Mouse (Mus musculus) cerebellum, adult 8-10 months (tissue): ENCODE measurements at regions not wholly inside any gene's neighbourhood (a gene's known extent, or its start where the extent isn't known, plus 50 kb on each side); places are given as distances from the start of the nearest gene placed in this dataset.

Experiments used
- DNase-seq: peaks from one replicate; pipeline ENCODE4 v3.0.0; 2022

DNA sequence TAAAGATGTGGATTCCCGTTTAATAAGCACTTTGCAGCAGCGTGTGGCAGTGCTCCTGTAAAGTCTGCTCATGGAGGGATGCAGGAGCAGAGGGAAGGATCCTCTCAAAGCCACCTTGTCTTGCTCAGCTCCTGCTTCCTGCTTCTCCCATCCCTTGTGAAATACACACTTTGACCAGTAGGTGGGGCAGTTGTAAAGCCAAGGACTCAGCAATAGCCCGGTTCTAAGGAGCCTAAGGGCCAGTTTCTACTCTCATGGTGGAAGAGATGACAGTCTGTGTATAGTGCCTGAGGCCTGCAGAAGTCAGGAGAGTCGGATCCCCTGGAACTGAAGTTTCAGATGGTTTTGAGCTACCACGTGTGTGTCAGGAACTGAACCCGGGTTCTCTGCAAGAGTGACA, 272.0 kb downstream of the Drd1 start:
- DNase-seq: peak; percentile 71

DNA sequence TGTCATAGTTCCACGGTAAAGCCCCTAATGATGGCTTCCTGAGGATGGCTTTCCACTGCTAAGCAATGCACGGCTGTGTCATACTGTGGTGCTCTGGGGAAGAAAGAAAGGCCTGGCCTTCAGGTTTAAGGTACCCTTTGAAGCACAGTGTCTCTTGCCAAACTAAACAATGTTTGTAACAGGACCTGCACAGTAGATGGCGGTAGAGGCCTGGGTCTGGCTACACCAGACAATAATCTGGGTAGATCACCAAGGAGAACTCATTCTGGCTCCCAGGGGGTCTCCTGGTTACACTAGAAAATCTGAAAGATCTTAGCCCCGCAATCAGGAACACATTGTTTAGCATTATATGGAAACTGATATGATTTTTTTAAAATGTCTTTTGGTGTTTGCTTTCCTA, 276.4 kb downstream of the Drd1 start:
- peak; percentile 19 for DNase-seq

DNA sequence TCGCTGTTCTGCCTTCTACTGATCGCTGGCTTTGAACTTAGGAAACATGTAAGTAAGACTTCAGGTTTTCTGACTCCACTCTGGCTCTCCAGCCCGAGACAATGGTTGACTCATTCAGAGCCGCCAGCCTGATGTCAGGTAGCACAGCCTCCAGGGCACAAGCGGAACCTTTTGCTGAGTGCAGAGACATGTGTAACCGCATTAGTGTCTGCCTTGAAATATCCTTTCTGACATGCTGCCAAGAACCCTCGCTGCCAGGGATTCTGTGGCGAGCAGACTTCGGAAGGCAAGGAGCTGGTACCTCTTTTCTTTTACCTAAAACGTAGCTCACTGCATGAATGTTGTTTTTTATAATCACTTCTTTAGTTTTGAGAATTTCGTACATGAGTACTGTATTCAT, 279.1 kb downstream of the Drd1 start:
- DNase-seq: no peak

DNA sequence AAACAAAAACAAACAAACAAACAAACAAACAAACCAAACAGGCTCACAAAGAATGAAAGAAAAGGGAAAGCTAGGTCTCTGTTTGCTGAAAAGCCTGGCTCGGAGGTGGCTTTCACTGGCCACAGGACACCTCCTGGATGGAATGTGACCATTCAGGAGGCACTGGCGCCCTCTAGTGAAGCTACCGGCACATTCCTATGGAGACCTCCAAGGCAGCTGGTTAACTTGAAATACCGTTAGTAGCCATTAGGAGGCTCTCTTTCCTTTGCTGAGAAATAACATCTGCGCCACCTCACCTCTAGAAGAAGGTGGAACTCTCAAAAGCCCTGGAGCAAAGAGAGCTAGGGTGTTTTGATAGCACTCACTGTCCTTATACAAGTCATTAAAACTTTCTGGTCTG, 279.8 kb downstream of the Drd1 start:
- no peak for DNase-seq

DNA sequence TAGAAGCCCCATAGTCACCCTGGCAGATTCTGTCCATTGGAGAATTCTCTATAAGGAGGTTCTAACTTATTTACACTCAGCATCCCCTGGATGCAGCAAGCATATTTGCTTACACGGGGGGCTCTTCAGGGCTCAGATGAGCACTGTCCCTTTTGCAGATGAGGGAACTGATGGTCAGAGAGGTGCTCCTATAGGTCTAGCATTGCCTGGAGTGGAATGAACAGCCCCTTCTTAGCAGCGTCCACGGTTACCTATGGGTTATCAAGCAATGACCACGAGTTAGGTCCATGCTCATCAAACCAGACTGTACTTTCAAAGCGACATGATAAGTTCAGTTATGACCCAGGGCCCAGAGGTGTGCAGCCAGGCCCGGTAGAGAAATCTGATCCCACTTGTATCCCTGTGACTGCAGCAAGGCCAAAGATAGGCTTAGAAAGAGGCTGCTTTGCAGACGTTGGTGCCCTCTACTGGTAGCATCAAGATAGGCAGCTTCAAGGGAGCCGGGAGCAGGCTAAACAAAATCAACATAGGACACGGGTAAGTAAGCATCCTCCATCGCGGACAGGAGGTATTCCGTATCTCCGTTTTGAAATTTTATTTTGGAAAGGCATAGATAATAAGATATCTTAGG, 290.8 kb downstream of the Drd1 start:
- DNase-seq: peak; percentile 45

DNA sequence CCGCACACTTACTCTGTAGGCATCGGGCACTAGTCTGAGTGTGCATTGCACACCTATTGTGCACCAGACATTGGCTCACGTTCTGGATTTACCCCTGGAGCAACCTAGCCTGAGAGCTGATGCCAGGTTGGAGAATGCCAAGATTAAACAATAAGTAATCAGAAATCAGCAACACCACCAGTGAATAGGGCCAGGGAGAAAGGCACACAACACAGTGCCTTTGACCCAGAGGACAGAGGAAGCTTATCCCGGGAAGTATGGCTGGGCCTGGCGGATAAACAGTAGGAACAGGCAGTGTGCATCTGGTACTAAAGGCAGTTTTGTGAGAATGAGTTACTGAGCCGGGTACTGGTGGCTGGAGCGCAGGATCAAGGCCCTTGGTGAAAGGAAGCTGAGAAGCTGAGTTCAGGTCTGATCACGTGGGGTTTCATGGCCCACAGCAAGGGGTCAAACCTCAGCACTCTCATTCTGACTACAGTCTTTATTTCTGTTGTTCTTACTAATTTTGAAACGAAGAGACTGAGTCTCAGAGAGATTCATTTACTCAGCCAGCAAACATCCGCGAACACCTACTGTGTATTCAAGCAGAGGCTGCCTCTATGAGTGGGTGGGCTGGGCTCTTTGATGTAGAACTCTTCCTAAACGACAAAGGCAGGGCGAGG, 284.8 kb upstream of the Msx2 start:
- DNase-seq: no peak

DNA sequence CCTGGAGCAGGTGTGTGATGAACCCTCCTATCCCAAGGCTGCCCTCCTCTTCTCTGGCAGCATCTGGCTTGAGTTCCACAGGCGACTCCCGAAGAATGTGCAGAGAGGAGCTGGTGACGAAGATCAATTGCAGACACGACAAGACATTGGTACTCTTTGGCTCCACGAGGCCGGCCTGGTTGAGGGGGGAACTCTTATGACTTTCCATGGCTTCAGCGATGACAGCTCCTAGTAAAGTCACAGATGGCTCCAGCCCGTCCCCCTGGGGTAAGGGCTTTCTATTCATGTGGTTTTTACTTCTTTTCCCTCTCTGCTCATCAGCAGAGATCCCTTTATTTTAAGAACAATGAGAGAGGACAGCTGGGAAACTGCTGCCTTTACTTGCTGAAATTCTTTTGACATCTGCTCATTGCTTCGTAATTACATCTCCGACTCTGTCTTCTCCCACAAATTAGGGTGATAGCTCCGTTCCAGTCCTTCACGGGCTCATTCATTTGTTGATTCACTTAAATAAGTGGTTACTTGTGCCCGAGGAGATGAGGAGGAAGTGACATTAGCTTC, 284.2 kb upstream of the Msx2 start:
- DNase-seq: no peak

DNA sequence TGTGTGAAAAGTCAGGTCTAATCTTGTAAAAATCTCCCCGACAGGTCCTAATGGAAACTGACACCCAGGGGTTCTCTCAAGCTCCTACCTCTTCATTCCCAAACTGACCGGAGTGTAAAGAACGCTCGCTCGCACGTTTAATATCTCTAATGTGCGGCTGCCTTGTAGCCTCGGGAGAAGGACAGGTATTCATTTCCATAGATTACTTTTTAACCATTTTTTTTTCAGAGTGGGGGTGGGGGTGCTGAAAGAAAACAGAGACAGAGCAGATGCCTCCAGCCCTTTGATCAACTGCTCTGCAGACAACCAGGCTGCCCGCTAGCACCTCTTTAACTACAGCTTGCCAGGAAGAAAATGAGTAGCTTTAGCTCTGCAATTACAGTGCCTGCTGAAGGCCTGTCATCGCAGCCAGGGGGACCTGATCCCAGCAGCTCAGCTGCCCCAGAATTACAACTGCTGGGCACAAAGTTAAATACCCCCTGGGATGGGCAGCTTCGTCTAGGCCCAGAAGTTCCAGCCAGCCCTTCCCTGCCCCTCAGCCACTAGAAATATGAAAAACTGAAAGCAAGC, 282.3 kb upstream of the Msx2 start:
- DNase-seq: no peak

DNA sequence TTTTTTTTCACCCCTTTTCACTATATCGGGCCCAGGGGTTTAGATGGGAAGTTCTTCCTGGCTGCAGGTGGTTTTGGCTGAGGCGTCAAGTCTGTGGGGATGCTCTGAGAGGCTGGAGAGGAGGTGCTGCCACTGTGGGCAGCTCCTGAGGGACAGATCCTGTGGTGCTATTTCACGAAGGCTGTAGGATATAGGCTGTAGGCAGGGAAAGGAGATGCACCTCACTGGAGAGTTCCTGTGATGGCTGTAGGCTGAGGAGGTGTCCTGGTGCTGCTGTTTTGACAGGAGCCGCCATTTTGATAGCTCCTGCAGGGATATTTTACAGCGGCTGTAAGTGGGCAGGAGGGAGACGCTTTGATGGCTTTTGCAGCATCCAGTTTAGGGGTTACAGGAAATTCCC, 280.2 kb upstream of the Msx2 start:
- no peak for DNase-seq

DNA sequence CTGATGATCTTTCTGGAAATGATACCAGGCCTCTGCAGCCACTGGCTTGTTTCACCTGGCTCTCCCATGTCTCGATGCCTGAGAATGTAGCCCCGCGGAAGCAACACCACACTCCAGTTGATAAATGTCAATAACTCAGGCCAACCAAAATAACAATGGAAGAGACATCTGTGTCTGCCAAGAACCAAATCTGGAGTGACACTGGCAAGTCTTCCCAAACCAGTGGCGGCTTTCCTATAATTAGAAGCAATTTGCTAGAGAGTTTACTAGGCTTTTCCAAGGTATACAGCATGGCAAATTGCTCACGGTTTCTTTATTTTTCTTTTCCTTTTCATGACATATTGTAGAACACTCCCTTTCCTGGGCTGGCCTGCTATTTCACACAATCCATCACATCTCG, 268.1 kb upstream of the Msx2 start:
- no peak for DNase-seq

DNA sequence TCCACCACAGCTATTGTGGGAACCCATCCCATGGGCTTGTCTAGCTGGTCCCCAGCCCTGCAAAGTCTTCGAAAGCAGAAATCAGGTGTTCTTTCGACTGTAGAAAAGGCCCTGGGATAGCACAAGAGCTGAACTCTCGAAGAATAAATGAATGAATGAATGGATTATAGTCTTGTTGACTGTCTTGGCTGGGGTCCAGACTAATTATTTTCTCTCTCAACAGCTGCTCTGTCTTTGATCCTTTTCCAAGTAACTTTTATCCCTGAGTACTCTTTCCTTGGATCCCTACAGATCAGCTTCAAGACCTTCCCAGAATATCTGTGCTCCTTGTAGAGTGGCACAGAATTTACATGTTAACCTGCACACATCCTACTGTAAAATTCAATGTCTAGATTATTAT, 266.3 kb upstream of the Msx2 start:
- no peak for DNase-seq

DNA sequence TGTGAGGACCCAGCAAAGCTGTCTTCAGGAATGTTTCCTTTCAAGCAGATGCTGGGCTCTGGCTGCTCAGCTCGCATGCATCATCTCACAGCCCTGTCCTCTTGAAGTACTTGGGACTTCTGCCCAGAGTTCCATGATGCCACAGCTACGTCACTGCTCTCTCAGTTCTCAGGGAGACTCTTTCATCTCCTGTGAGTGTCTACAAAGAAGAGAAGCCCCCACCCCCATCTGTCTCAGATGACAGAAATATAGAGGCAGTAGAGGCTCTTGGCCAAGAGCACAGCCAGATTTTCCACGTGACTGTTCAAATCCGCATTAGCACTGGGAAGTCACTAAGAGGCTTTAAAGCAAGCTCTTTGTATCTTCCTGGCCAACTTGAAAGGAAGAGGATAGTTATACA, 262.1 kb upstream of the Msx2 start:
- no peak for DNase-seq

DNA sequence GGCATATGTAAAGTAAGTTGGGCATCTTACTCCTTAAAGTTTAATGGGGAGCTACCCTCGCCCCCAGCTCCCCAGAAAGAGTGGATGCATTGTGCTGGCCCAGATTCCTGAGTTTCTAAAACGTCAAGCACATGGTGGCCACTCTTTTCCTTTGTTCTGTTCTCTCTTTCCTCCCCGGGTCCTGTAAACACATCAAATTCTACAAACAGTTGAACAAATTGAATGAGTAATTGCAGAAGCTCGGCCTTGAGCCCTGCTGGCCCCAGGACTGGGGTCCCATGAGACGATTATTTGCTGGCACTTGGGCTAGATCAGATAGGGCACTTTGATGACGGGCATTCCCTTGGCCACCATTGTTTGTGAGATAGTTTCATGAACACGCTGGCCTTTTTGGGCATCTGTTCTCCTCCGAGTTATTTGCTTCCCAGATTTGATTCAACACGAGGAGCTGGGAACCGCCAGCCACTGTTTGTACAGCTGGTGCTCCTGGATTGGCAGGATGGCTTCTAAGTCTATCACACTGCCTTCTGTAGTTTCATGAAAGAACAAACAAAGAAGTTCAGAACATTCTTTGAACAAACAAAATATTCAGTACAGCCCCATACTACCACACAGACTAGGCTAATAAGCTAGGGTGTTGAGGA, 257.5 kb upstream of the Msx2 start:
- DNase-seq: no peak

DNA sequence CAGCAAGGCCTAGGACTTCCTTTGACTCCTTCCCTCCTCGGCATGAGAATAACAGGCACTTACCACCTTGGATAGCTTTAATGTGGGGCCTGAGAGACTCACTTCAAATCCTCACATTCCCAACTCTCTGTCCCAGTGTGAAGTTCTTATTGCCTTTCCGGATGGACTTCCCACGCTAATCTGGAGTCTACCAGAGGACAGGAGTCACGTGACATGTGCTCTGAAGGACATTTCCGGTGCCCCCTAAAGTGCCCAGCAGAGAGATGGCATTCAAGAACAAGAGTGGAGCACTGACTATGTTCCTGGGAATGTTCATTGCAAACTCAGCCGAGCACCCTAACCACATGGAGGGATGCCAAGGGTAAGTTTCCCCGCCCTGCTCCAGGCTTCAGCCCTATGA, 257.0 kb upstream of the Msx2 start:
- no peak for DNase-seq

DNA sequence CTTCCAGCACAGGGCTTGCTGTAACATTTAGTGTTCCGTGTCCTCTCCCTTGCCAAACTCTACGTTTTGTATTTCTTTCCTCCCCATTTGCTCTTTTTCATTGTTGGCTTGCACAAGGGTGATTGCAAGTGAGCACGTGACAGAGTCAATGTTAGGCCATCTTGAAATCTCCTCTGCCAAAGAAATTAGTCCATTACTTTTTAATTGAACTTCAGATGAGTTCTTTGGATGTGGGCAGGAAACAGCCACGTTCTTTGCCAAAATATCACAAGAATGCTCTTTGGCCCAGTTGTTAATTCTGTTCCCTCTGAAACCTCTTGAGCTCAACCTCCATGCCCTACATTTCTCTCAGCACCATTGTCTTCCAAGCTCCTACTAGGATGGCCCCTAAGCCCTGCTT, 253.2 kb upstream of the Msx2 start:
- no peak for DNase-seq

DNA sequence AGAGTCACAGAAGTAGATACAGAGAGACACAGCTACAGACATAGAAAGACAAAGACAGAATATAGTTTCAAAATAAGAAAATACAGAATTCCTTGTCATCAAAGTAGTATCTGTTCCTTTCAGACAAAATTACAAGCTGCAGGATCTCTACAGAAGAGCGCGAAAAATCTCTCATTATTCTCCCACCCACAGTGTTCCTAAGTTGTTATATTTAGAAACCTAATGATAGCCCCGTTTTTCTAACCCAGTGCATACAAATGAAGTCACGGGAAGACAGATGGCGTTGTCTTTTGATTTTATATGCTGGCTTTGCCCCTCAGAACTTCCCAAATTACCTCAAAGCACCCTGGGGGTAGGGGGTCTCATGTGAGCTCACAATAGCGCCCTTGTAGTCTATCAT, 250.0 kb upstream of the Msx2 start:
- no peak for DNase-seq

DNA sequence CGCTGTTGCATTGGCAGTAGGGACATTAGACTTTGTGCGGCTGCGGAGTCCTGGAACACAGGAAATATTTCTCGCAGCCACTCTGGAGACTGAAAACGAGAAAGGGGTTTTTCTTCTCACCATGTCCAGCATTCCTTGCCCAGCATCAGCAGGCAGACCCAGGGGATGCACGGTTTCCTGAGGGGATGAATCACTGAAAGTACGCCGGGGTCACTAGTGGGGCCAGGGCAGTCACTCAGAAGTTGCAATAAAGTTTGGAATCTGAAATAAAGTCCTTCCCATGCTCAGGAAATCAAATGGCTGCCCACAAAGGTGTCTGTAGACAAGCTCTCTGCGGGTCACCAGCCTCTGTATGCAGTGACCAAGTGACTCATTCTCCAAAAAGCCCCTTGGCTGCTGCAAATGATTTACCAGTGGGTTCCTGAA, 248.2 kb upstream of the Msx2 start:
- no peak for DNase-seq

DNA sequence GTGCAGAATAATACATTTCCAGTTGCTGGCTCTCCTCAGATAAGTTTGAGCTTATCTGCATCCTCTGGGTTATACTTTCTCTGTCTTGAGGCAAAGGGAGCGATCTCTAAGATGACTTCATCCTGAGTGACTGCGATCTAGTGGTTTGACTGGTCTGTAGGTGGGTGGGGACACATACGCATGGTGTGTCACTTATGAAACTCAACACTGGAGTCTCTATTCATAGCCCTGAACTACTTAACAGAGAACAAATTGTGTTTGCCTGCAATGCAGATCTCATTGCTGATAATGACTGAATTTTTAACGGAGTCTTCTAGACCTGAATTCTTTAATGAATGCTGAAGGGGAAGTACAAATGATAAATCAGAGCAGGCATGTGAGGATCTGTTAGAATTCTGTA, 244.7 kb upstream of the Msx2 start:
- no peak for DNase-seq

DNA sequence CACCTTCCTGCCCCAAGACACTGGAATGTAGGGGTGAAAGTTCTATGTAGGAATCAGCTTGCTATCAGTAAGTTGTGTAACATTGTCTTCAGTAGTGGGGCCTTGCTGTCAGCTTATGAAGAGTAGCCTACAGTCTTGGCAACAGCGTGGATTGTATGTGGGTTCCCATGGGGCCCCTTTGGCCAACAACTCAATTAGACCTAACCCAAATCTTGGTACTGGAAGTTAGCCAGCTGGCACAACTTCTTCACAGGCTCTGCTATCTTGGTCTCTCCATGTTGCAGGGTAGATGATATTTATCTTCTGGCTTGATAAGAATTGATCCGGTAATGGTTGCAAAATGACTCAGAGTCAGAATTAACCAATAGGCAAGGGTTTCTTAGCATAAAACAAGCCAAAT, 244.2 kb upstream of the Msx2 start:
- no peak for DNase-seq

DNA sequence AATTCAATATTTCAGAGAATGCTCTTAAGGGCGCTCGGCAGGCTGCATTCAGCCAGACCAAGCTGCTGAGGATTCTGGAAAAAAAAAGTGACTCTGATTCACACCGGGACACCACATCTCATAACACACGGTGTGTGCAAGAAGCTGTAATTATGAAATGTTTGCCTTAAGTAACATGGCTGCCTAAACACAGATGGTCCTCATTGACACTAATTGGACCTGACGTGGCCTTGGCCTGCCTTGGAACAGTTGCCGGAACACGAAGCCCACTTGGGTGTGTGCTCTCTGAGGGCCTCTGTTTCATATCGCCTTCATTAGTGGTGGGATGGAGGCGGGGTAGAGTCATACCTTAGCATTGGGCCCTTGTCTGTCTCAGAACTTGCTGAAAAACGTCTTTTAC, 236.2 kb upstream of the Msx2 start:
- DNase-seq: no peak

DNA sequence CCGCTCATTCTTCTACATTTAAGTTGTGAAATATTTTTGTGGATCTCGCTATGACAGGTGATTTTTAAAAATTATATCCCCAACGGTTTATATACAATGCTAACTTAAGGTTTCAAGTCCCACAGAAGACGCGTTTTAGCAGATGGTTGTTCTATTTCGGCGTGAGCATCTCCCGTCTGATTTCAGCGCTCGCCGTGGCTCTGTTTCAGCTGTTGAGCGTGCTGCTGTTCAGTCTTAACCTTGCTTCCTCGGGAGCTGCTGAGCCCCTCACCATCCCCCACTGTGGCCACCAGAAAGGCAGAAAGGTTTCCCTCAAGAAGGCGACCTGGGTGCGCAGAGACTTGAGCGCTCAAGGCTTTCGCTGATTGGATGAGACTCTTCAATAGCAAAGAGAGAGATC, 234.7 kb upstream of the Msx2 start:
- DNase-seq: no peak

DNA sequence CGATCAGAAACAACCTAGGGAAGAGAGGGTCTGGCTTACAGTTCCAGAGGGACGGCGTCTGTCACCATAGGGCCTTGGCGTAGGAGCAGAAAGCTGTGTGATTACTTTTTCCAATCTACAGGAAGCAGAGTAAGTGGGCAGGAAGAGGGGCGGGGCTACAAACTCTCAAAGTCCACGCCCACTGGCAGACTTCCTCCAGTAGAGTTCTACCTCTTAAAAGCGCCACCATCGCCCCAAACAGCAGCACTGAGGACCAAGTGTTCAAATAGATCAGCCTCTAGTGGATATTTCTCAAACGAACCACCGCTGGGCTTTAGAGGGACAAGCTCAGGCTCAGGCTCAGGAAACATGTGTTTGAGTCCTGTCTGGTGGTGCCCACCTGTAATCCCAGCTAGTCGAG, 231.2 kb upstream of the Msx2 start:
- DNase-seq: no peak

DNA sequence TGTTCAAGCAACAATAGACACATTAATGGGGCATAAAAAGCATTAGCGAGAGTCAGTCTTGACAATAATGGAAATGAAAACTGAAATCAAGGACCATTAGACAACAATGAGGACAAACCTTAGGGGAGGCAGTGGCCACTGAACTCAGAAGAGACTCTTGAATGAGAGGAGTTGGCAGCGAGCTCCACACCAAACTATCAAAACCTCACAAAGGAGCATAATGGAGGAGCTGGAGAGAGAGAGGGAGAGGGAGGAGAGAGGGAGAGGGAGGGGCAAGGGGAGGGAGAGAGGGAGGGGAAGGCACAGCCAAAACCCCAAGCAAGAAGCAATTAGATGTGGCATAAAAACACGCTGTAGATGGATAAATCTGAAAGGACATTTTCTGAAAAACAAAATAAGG, 227.4 kb upstream of the Msx2 start:
- no peak for DNase-seq

DNA sequence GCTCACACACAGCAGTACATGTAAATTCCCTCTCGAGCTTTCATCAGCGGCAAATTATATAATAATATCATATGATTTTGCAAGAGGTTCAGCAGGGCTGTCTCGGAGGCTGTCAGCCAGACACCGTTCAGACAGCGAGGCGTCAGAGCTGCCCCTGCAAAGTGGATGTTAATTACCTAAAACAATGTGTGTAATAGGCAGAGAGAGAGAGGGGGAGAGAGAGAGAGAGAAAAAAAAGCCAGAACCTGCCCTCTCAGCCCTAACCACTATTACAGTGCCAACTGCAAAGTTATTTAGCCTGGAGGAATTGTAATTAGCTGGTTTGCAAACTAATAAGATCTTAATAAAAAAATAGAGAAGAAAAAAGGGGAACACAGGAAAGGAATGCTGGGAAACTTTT, 225.1 kb upstream of the Msx2 start:
- no peak for DNase-seq
